Mouse (Mus musculus) small intestine, adult 2 months (tissue): ENCODE measurements around the gene Stk10. TPM values are rescaled to one million over a fixed set of nuclear protein-coding genes. Genes with fewer than 3 reads are reported as not detected.

ENCODE experiments used
- H3K27ac ChIP-seq: fragments of 200-500 bp; 2 replicates; pipeline ENCODE4 v1.5.1; 2012; ENCODE audit warnings: low read depth, low read length, control low read depth, inconsistent platforms; ENCODE audit not compliant: insufficient read depth
- H3K27me3 ChIP-seq: fragments of 200-500 bp; 2 replicates; pipeline ENCODE4 v1.6.1; 2012; ENCODE audit warnings: mild to moderate bottlenecking, moderate library complexity, low read length, inconsistent platforms; ENCODE audit not compliant: control insufficient read depth, insufficient read depth
- H3K36me3 ChIP-seq: fragments of 200-500 bp; 2 replicates; pipeline ENCODE4 v1.6.1; 2012; ENCODE audit warnings: mild to moderate bottlenecking, low read length, control low read depth, inconsistent platforms; ENCODE audit not compliant: control insufficient read depth, insufficient read depth
- H3K4me1 ChIP-seq: fragments of 200-500 bp; 2 replicates; pipeline ENCODE4 v1.6.1; 2012; ENCODE audit warnings: low read length, inconsistent platforms, mixed read lengths; ENCODE audit not compliant: control insufficient read depth, insufficient read depth, insufficient read length
- H3K4me3 ChIP-seq: fragments of 200-500 bp; 2 replicates; pipeline ENCODE4 v1.5.1; 2012; ENCODE audit warnings: low read depth, mild to moderate bottlenecking, control low read depth, inconsistent platforms, low read length, moderate library complexity
- CTCF ChIP-seq: fragments of 200-500 bp; IDR thresholded peaks from 2 replicates; pipeline ENCODE4 v1.5.1; 2012; ENCODE audit warnings: low read depth, mild to moderate bottlenecking, control low read depth, inconsistent platforms, low read length, moderate library complexity, mixed read lengths; ENCODE audit not compliant: insufficient replicate concordance, insufficient read length; ENCODE audit errors: extremely low read depth
- POLR2A ChIP-seq: fragments of 200-500 bp; IDR thresholded peaks from 2 replicates; pipeline ENCODE4 v1.6.1; 2012; ENCODE audit warnings: low read depth, mild to moderate bottlenecking, control low read depth, inconsistent platforms, low read length, moderate library complexity
- WGBS: fragments of 180-500 bp; shearing (Covaris S2); methylation state at CpG from one replicate; pipeline ENCODE4 v1.1.7; 2018; 5-methylcytosine and 5-hydroxymethylcytosine counted together
- polyA plus RNA-seq: library from polyadenylated mRNA; depleted of rRNA; stranded (reverse); fragments of >200 nt; gene quantifications from 2 replicates; pipeline ENCODE4 v1.2.3, GENCODE M21; 2012

Stk10 gene
- polyA plus RNA-seq, 1 experiment: 49.4 TPM

GRCm38 (mm10) chr11:32516091-32516490, 17.0 kb upstream of the Stk10 start:
- H3K4me1 ChIP-seq: no peaks in the 10 kb centered on the region
- H3K36me3 ChIP-seq: peaks cover 2% of the 10 kb centered on the region; the same call in 1 of the 2 replicates
- H3K27me3 ChIP-seq: no peaks in the 10 kb centered on the region
- TF ChIP-seq POLR2A: no peak
- TF ChIP-seq CTCF: no peak
- 86% methylated on average over 12 of the region's 12 CpGs for WGBS
- H3K4me3 ChIP-seq: no peak overlapping the region
- H3K27ac ChIP-seq: no peak overlapping the region

- H3K4me3 ChIP-seq: no peak overlapping the region
- TF ChIP-seq POLR2A (no peak), CTCF (no peak)
- no peak overlapping the region for H3K27ac ChIP-seq
- WGBS: 87% methylated on average over 8 of the region's 8 CpGs
- no peaks in the 10 kb centered on the region for H3K4me1 ChIP-seq
- H3K36me3 ChIP-seq: peaks cover 2% of the 10 kb centered on the region; the same call in 1 of the 2 replicates
- H3K27me3 ChIP-seq: no peaks in the 10 kb centered on the region
Observed at GRCm38 (mm10) chr11:32516916-32517712, 16.0 kb upstream of the Stk10 start.

GRCm38 (mm10) chr11:32518770-32519169, 14.3 kb upstream of the Stk10 start:
- peaks cover 2% of the 10 kb centered on the region; the same call in 1 of the 2 replicates for H3K36me3 ChIP-seq
- H3K27ac ChIP-seq: no peak overlapping the region
- TF ChIP-seq POLR2A (no peak), CTCF (no peak)
- H3K27me3 ChIP-seq: no peaks in the 10 kb centered on the region
- WGBS: 92% methylated on average over 4 of the region's 4 CpGs
- no peaks in the 10 kb centered on the region for H3K4me1 ChIP-seq
- H3K4me3 ChIP-seq: no peak overlapping the region

GRCm38 (mm10) chr11:32519354-32519753, 13.8 kb upstream of the Stk10 start:
- 81% methylated on average over 1 of the region's 1 CpGs for WGBS
- no peaks in the 10 kb centered on the region for H3K27me3 ChIP-seq
- H3K4me1 ChIP-seq: no peaks in the 10 kb centered on the region
- peaks cover 2% of the 10 kb centered on the region; the same call in 1 of the 2 replicates for H3K36me3 ChIP-seq
- H3K4me3 ChIP-seq: no peak overlapping the region
- TF ChIP-seq POLR2A (no peak), CTCF (no peak)
- H3K27ac ChIP-seq: no peak overlapping the region

GRCm38 (mm10) chr11:32521246-32521645, 11.9 kb upstream of the Stk10 start:
- no peak for TF ChIP-seq POLR2A
- TF ChIP-seq CTCF: no peak
- Histone ChIP-seq H3K4me1 (no peaks in the 10 kb centered on the region), H3K27ac (no peak overlapping the region), H3K4me3 (no peak overlapping the region), H3K27me3 (no peaks in the 10 kb centered on the region), H3K36me3 (peaks cover under 1% of the 10 kb centered on the region; the same call in 1 of the 2 replicates)
- WGBS: 91% methylated on average over 2 of the region's 2 CpGs

- no peaks in the 10 kb centered on the region for H3K4me1 ChIP-seq
- WGBS: 78% methylated on average over 11 of the region's 11 CpGs
- TF ChIP-seq POLR2A: no peak
- no peak for TF ChIP-seq CTCF
- H3K36me3 ChIP-seq: no peaks in the 10 kb centered on the region
- no peak overlapping the region for H3K4me3 ChIP-seq
- no peak overlapping the region for H3K27ac ChIP-seq
- H3K27me3 ChIP-seq: no peaks in the 10 kb centered on the region
Observed at GRCm38 (mm10) chr11:32524122-32524920, 8.8 kb upstream of the Stk10 start.

GRCm38 (mm10) chr11:32527006-32527405, 6.1 kb upstream of the Stk10 start:
- H3K27me3 ChIP-seq: peaks cover 4% of the 10 kb centered on the region; the same call in 1 of the 2 replicates
- WGBS: 73% methylated on average over 4 of the region's 4 CpGs
- no peaks in the 10 kb centered on the region for H3K36me3 ChIP-seq
- TF ChIP-seq POLR2A: no peak
- TF ChIP-seq CTCF: no peak
- no peak overlapping the region for H3K4me3 ChIP-seq
- H3K27ac ChIP-seq: no peak overlapping the region
- no peaks in the 10 kb centered on the region for H3K4me1 ChIP-seq
